Mouse (Mus musculus) forebrain, embryonic 10.5 days (tissue): ENCODE measurements around the gene Dand5. TPM values are rescaled to one million over a fixed set of nuclear protein-coding genes. Genes with fewer than 3 reads are reported as not detected.

Source experiments
- DNase-seq: peaks from one replicate; pipeline ENCODE4 v3.0.0-alpha.2; 2017; ENCODE audit warnings: low spot score; ENCODE audit errors: extremely low spot score
- H3K27ac ChIP-seq: fragments of 300-500 bp; sonication (generic); 2 replicates; pipeline ENCODE4 v1.5.1; 2016; ENCODE audit warnings: mild to moderate bottlenecking
- H3K27me3 ChIP-seq: fragments of 300-500 bp; sonication (generic); 2 replicates; pipeline ENCODE4 v1.6.1; 2016; ENCODE audit warnings: mild to moderate bottlenecking; ENCODE audit not compliant: poor library complexity, severe bottlenecking
- H3K36me3 ChIP-seq: fragments of 300-500 bp; sonication (generic); replicated peaks from 2 replicates; pipeline ENCODE4 v1.6.1; 2016; ENCODE audit warnings: mild to moderate bottlenecking, moderate library complexity
- H3K4me1 ChIP-seq: fragments of 300-500 bp; sonication (generic); 2 replicates; pipeline ENCODE4 v1.6.1; 2016
- H3K4me3 ChIP-seq: fragments of 300-500 bp; sonication (generic); 2 replicates; pipeline ENCODE4 v1.5.1; 2016; ENCODE audit warnings: mild to moderate bottlenecking, moderate library complexity
- H3K9me3 ChIP-seq: fragments of 300-500 bp; sonication (generic); 2 replicates; pipeline ENCODE4 v1.6.1; 2016; ENCODE audit warnings: mild to moderate bottlenecking, moderate library complexity
- WGBS: fragments of 180-500 bp; shearing (Covaris S2); methylation state at CpG from one replicate; pipeline ENCODE4 v1.1.7; 2016; 5-methylcytosine and 5-hydroxymethylcytosine counted together
- polyA plus RNA-seq: library from polyadenylated mRNA; unstranded; fragments of >200 nt; fragmentation: Nextera tagmentation; extraction: Ambion mirVana; gene quantifications from 2 replicates; pipeline ENCODE4 v1.2.1, GENCODE M21; 2016

Gene Dand5
- 2.9 and 3.5 TPM in 2 replicates for polyA plus RNA-seq

DNA sequence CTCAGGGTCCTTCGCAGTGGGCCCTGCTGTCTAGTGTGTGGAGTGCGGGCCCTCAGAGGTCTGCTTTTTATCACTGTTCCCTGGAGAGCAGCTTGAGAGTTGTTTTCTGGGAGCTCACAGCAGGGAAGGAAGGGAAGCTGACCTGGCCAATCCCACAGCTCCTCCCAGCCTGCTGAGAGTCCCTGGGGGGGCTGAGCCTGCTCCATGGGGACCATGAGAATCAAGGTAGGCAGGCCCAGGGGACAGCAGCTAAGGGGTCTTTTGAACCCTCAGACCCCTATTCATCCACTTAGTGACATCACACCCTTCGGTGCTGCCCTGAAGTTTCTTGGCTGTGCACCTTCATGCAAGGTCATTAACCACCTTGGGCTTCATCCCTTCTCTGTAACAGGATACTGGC lies at the start of gene Dand5:
Gene Dand5 (minus strand): TSS at position 101 of the 400 bp plus-strand sequence.
- peaks cover 23% of the 10 kb centered on the region for H3K27me3 ChIP-seq
- H3K36me3 ChIP-seq = no peaks in the 10 kb centered on the region
- no peak for DNase-seq
- no peaks in the 10 kb centered on the region for H3K9me3 ChIP-seq
- peak within 1 kb of the TSS; percentile 39 for H3K4me3 ChIP-seq
- H3K27ac ChIP-seq = peak within 1 kb of the TSS; percentile 44; the same call in 1 of the 2 replicates
- H3K4me1 ChIP-seq = peaks cover 17% of the 10 kb centered on the region
- WGBS = 26% methylated on average over 3 of the region's 3 CpGs

DNA sequence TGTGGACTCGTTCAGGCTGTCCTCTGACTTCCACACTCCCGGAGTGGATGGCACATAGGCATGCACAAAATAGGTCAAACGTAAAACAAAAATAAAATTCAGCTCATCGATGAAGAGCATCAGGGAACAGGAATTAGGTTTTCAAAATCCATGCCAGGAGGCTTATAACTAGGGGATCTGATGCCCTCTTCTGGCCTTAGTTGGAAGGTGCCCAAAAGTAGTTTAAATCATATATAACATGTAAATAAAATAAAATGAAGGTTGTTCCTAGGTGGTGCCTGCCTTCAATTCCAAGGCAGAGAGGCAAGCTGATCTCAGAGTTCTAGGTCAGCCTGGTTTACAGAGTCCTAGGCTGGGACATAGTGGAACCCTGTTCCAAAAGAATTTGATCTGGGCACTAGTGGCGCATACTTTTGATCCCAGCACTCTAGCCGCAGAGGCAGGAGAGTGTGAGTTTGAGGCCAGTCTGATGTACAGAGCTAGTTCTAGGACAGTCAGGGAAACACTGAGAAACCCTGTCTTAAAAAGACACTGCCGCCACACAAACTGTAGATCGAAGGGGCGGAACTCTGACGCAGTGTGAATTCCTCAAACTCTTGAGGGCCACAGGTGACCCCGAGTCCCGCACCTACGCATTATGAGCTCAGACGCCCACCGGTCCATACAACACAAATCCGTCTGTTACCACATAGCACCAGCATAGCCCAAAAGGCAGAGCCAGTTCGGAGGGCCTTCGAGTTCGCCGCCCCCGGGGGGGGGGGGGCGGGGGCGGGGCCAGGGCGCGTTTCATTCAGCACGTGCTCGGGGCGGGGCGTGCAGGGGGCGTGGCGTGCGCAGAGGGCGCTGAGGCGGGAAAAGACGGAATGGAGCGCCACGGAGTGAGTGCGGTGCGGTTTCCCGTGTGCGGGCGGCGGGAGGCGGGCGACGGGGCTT lies 49.0 kb upstream of the Dand5 start, which contains the start of gene Syce2:
Gene Syce2 (plus strand): TSS at position 736 of the 933 bp plus-strand sequence.
- Histone ChIP-seq H3K36me3 (peaks cover 35% of the 10 kb centered on the region), H3K27me3 (peaks cover 19% of the 10 kb centered on the region), H3K9me3 (no peaks in the 10 kb centered on the region), H3K4me1 (peaks cover 20% of the 10 kb centered on the region), H3K4me3 (peak within 1 kb of the TSS; percentile 57), H3K27ac (peak within 1 kb of the TSS; percentile 81)
- peak; percentile 76 for DNase-seq
- whole genome bisulfite sequencing = 16% methylated on average over 46 of the region's 46 CpGs

DNA sequence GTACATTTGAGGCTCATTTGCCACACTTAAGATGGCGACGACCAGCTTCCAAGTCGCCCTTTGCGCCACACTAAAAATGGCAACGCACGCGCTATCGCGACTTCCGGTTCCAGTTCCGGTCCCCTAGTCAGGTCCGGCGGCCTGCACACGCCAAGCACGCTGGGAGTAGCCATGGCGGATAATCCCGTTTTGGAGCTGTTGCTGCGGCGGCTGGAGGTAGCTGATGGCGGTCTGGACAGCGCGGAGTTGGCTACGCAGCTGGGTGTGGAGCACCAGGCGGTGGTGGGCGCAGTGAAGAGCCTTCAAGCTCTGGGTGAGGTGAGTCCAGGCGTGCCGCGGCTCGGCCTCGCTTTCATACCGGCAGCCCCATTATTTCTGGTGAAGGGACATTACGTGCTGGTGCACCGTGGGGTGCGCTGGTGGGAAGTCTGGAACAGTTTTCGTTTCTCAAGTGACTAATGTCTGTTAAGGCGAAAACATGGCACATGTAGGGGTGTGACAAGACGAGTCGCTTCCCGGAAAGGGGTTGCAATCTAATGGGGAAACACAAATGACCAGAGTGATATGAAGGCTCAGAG lies 34.3 kb upstream of the Dand5 start, which contains the start of gene Farsa:
Gene Farsa (plus strand): TSS at position 126 of the 578 bp plus-strand sequence.
- Histone ChIP-seq H3K27ac (peak within 1 kb of the TSS; percentile 92), H3K9me3 (no peaks in the 10 kb centered on the region), H3K4me3 (peak within 1 kb of the TSS; percentile 83), H3K4me1 (peaks cover 13% of the 10 kb centered on the region), H3K36me3 (peaks cover 31% of the 10 kb centered on the region), H3K27me3 (peaks cover 6% of the 10 kb centered on the region)
- WGBS = under 1% methylated on average over 39 of the region's 39 CpGs
- DNase-seq = peak; percentile 95

DNA sequence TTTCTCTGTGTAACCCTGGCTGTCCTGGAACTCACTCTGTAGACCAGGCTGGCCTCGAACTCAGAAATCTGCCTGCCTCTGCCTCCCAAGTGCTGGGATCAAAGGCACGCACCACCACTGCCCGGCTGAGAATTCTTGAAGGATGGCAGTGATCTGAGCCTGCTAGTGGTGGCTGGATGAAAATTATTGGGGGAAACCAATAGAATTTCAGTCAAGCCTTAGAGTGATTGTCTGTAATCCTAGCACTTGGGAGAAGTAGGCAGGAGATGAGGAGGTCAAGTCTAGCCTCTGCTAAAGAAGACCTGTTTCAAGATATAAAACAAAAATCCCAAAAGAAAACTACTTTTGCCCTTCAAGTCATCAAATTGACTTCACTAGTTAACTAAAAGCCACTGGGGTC lies 33.8 kb upstream of the Dand5 start:
- no peaks in the 10 kb centered on the region for H3K9me3 ChIP-seq
- peak overlapping the region; percentile 83 for H3K4me3 ChIP-seq
- 94% methylated on average over 3 of the region's 3 CpGs for WGBS
- no peak for DNase-seq
- H3K27ac ChIP-seq = peak overlapping the region; percentile 92
- H3K36me3 ChIP-seq = peaks cover 25% of the 10 kb centered on the region
- peaks cover 13% of the 10 kb centered on the region for H3K4me1 ChIP-seq
- H3K27me3 ChIP-seq = peaks cover 6% of the 10 kb centered on the region

DNA sequence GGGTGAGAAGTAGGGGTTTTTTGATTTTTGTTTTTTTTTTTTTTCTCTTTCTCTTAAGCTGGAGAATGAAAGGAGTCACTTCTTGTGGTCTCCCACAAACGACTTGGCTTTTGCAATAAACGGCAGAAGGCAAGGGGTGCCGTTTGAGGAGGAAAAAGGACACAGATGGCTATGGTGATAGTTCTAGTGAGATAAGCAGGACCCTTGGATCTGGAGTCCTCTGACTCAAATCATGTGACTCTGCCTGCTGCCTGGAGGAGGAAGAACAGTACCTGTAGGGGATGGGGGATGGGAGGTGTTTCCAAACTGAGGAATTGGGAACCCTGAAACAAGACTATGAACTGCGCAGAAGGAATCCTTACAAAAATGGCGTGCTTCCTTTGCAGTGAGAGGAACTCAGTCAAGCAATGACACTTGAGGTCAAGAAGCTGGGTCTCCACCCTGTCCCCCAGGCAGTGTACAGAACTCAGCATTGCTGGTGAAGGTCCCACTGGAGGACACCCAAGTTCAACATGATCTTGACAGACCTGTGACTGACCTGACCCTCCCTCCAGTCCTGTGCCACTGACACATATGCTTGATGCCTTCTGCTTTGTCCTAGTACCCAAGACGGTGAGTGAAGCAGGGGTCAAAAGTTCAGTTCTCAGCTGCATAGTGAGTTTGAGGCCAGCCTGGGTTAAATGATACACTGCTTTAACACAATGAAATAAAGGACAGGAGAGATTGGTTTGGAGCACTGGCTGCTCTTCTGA lies 25.2 kb upstream of the Dand5 start:
- WGBS = 63% methylated on average over 6 of the region's 6 CpGs
- H3K27me3 ChIP-seq = no peaks in the 10 kb centered on the region
- H3K4me1 ChIP-seq = peaks cover 41% of the 10 kb centered on the region
- H3K36me3 ChIP-seq = peaks cover 32% of the 10 kb centered on the region
- no peak for DNase-seq
- peak overlapping the region; percentile 97 for H3K27ac ChIP-seq
- no peaks in the 10 kb centered on the region for H3K9me3 ChIP-seq
- peak overlapping the region; percentile 97 for H3K4me3 ChIP-seq

DNA sequence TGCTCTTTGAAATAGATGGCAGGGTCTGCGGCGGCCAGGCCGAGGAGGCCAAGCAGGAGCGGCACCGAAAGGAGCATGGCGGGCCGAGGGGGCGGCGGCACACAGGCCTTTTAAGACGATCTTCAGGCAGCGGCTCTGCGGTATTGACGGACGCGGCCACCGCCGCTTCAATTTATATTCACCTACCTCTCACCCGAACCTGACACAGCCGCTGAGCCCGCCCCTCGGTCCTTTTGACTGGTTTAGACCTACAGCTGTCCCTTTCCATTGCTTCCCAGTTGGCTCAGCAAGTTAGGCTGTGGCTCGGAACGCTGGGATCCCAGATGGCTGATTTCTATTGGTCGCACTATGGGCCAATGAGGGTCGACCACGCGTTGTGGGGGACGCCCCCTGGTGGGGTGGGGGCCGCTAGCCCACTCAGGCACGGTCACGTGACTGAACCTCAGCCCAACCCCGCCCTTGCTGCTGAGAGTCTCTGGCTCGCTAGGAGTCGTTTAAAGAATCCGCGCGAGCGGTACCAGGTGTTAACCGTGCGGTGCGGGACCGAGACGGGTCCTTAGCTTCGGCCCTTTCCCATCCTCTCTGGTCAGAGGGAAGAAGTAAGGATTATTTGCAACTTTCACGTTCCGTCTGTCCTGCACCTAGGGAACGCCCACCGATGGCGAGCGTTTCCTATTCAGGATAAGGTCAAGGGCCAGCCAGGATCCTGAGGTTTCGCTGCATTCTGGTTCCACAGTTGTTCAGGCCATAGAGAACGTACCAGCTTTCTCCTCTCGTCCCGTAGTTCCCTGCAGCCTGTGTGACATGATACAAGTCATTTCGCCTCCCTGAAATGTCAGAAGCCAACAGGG lies 24.3 kb upstream of the Dand5 start, which contains the start of gene Calr:
Gene Calr (minus strand): TSS at position 213 of the 851 bp plus-strand sequence.
- WGBS = under 1% methylated on average over 55 of the region's 55 CpGs
- DNase-seq = peak; percentile 99
- H3K36me3 ChIP-seq = peaks cover 42% of the 10 kb centered on the region
- H3K4me1 ChIP-seq = peaks cover 41% of the 10 kb centered on the region
- no peaks in the 10 kb centered on the region for H3K9me3 ChIP-seq
- H3K4me3 ChIP-seq = peak within 1 kb of the TSS; percentile 97
- H3K27me3 ChIP-seq = no peaks in the 10 kb centered on the region
- H3K27ac ChIP-seq = peak within 1 kb of the TSS; percentile 97

DNA sequence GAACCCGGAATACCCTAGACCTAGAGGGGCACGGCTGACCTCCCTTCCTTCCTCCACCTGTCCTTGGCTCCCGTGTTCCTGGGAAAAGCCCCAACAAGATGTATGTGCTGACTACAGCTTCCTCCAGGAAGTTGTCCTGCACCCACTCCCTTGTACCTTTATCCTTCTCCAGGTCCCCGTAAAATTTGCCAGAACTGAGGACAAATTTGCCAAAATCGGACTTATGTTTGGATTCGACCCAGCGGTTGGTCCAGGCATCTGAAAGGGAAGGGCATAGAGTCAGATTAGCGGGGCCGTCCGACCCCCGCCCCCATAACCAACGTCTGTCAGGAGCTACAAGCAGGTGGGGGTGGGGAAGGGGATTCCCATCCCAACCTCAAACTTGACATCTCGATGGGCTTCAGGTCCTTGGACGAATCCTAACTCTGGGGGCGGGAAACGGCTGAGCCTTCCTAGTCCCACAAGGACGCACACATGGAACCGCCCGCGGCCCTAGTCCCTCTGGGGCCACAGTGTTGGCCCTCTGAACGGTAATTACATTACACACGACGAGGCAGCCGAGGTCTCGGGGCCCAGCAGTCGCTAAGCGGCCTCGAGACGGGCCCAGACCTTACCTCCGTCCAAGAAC lies 23.6 kb upstream of the Dand5 start:
- peak overlapping the region; percentile 97 for H3K4me3 ChIP-seq
- WGBS = 2% methylated on average over 30 of the region's 30 CpGs
- peak overlapping the region; percentile 97 for H3K27ac ChIP-seq
- peaks cover 41% of the 10 kb centered on the region for H3K4me1 ChIP-seq
- peaks cover 49% of the 10 kb centered on the region for H3K36me3 ChIP-seq
- no peak for DNase-seq
- H3K27me3 ChIP-seq = no peaks in the 10 kb centered on the region
- H3K9me3 ChIP-seq = no peaks in the 10 kb centered on the region

DNA sequence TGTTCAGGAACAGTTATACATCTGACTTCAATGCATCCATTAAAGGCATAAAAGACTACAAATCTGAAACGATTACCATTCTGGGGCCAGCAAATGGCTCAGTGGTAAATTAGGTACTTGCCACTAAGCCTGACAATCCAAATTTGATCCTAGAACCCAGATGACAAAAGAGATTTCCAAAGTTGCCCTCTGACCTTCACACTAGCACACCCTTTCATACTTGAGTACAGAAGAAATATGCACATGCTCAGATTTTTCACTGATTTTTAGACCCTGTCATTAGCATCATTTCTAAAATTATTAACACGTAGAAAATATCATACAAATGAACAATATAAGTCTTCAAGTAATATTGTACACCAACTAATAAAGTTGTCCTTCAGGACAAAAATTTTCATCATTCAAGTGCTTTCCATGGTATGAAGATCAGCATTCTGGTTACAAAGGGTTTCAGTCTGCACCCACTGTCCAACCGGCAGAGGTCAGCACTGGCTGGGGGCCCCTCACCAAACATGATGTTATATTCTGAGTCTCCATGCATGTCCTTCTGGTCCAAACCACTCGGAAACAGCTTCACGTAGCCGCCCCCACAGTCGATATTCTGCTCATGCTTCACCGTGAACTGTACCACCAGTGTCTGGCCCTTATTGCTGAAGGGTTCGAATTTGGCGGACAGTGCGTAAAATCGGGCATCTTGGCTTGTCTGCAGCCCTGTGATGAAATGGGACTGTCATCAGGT lies 22.9 kb upstream of the Dand5 start:
- H3K27me3 ChIP-seq = no peaks in the 10 kb centered on the region
- peak overlapping the region; percentile 97 for H3K27ac ChIP-seq
- peak overlapping the region; percentile 97 for H3K4me3 ChIP-seq
- H3K9me3 ChIP-seq = no peaks in the 10 kb centered on the region
- WGBS = 25% methylated on average over 12 of the region's 12 CpGs
- peaks cover 41% of the 10 kb centered on the region for H3K4me1 ChIP-seq
- peak; percentile 56 for DNase-seq
- peaks cover 51% of the 10 kb centered on the region for H3K36me3 ChIP-seq

DNA sequence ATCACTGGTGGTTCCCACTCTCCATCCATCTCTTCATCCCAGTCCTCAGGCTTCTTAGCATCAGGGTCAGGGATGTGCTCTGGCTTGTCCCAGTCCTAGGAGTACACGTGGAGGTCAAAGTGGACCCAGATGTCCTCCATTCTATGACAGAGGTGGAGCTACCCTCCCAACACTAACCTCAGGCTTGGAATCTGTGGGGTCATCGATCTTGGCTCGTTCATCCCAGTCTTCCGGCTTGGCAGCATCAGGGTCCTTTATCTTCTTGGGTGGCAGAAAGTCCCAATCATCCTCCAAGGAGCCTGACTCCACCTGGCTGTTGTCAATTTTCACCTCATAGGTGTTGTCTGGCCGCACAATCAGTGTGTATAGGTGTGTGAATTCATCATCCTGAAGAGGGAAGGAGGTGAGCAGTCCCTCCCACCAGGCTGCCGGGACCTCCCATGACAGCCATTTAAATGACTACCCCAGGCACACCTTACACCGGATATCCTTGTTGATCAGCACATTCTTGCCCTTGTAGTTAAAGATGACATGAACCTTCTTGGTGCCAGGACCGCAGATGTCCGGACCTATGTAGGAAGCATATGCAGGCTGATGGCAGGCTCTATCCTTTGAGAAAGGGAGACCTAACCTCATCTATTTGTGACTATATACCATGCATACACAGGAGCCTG lies 21.9 kb upstream of the Dand5 start:
- H3K4me1 ChIP-seq = peaks cover 48% of the 10 kb centered on the region
- no peaks in the 10 kb centered on the region for H3K27me3 ChIP-seq
- H3K36me3 ChIP-seq = peaks cover 51% of the 10 kb centered on the region
- WGBS = 91% methylated on average over 9 of the region's 9 CpGs
- no peaks in the 10 kb centered on the region for H3K9me3 ChIP-seq
- H3K4me3 ChIP-seq = peak overlapping the region; percentile 97
- no peak overlapping the region for H3K27ac ChIP-seq
- no peak for DNase-seq

DNA sequence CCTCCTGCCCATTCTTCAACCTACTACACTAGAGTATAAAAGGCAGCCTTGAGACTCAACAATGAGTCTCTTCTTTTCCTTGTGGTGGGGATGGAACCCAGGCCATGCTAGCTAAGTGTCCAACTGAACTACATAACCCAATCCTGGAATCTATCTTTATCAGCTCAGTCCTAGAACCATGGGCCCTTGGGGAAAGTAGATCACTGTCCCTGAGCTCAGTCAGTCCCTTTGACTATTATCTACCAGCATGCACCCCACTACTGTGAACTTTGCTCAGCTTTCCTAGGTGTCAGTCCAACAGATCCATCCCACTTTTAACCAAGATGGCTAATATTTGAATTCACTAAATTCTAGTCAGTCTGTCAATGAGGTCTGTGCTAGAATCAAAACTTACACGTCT lies 18.9 kb upstream of the Dand5 start:
- Histone ChIP-seq H3K4me1 (peaks cover 64% of the 10 kb centered on the region), H3K27ac (no peak overlapping the region), H3K4me3 (no peak overlapping the region; the same call in 1 of the 2 replicates), H3K9me3 (no peaks in the 10 kb centered on the region), H3K36me3 (peaks cover 78% of the 10 kb centered on the region), H3K27me3 (no peaks in the 10 kb centered on the region)
- 87% methylated on average over 1 of the region's 1 CpGs for WGBS
- no peak for DNase-seq
